Mouse (Mus musculus) retina, adult 2 months (tissue): ENCODE measurements around the gene Sectm1b.
A peak's percentile ranks its signal among the peaks of the same experiment; 100 is the strongest.

ENCODE experiments used
- DNase-seq: peaks from one replicate; pipeline ENCODE4 v3.0.0-alpha.2; 2012; ENCODE audit warnings: low read depth, low spot score

The Sectm1b gene

GRCm38 (mm10) chr11:121027259-121027658 lies 36.1 kb downstream of the Sectm1b start:
- DNase-seq: no peak

- DNase-seq: no peak
Observed at GRCm38 (mm10) chr11:121024163-121024562, 39.2 kb downstream of the Sectm1b start.

- no peak for DNase-seq
Observed at GRCm38 (mm10) chr11:121019501-121019900, 43.9 kb downstream of the Sectm1b start.

- peak; percentile 16 for DNase-seq
Observed at GRCm38 (mm10) chr11:121017703-121018102, 45.7 kb downstream of the Sectm1b start.

DNA sequence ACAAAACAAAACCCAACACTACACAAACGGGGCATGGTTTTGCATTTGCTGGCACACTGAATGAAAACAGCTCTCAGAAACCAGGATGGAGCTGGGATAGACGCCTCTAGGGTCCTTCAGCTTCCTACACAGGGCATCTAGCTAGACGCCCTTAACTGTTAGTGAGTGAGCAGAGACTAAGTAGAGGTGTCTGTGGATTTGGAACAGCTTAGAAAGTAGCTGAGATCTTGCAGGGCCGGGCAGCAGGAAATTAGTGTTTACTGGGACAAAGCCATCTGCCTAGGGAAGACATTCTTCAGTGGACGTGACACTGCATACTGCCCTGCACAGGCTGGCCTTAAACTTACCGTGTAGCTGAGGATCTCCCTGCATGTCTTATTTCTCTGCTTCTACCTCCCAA lies 47.9 kb downstream of the Sectm1b start:
- DNase-seq: no peak

GRCm38 (mm10) chr11:121014896-121015300 lies 48.5 kb downstream of the Sectm1b start:
- DNase-seq: no peak

GRCm38 (mm10) chr11:121013656-121014055 lies 49.7 kb downstream of the Sectm1b start:
- DNase-seq: no peak

DNA sequence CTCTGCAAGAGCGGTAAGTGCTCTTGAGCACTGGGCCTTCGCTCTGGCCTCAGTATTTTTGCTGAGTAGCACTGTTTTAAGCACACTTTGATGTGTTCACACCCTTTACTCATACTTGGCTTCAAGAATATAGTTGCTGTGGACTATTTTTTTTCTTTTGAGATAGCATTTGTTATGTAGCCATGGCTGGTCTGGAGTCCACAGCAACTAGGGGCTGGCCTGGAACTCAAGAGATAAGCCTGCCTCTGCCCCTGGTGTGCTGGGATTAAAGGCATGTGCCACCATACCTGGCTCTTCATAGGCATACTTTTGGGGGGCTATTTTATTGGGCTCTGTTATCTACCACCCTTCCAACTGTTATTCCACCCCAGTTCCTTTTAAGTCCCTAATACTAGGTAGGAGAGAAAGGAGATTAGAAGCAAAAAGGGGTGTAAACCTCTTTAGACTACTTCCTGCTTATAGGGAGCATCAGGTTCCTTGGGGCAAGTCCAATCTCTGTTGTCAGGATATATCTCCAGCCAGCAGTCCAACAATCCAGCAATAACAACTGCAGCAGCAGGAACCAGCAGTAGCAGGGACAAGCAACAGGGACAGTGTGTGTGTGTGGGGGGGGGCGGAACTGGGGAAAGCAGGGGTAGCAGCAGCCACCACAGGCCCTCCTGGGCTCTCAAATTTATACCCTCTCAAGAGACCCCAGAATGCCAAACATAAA lies 53.2 kb downstream of the Sectm1b start:
- DNase-seq: no peak

- no peak for DNase-seq
Observed at GRCm38 (mm10) chr11:121006184-121006583, 57.2 kb downstream of the Sectm1b start.

DNA sequence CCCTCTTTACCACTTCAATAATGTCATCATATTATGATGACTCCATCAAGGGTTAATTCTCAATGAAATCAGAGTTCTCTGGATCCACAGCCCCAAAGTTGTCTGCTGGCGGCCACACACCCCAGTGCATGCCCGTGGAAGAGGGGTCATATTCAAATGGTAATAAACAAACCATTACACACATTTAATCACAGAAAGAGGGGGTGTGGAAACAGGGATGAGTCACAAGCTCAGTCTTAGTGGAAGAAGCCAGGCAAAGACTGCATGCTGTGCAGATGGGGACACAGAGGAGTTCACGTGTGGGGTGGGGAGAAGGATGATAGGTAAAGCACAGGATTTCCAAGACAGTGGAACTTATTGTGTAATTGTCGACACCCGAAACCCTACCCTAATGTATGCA lies 59.1 kb downstream of the Sectm1b start:
- no peak for DNase-seq
